Mouse (Mus musculus) heart, embryonic 14.5 days (tissue): ENCODE data around the gene Tm7sf3. TPM values are rescaled to one million over a fixed set of nuclear protein-coding genes. Genes with fewer than 3 reads are reported as not detected.
"Not testable (repeated sequence)": the region's sequence is repeated elsewhere in the genome, so short reads cannot be mapped to it uniquely, and the experiment has no call there.

Experiments
- ATAC-seq: fragments of 200-750 bp; cut with Nextera tagmentation; 2 replicates; pipeline ENCODE4 v1.8.0; 2017; ENCODE audit warnings: low read depth, moderate TSS enrichment; ENCODE audit not compliant: insufficient number of reproducible peaks, insufficient read depth, low FRiP score
- H3K27ac ChIP-seq, 2 experiments: fragments of 200-500 bp in 1 of 2; fragments of 300-500 bp in 1 of 2; sonication (generic) in 1 of 2; replicated peaks in 1 of 2; 2 replicates each; pipeline ENCODE4 v1.5.1; 2012 to 2014; ENCODE audit warnings: low read depth in 2 of 2, low read length in 2 of 2, control low read depth in 1 of 2, mild to moderate bottlenecking in 1 of 2, mixed read lengths in 1 of 2; ENCODE audit not compliant: control insufficient read depth in 1 of 2, insufficient read depth in 1 of 2
- H3K27me3 ChIP-seq: fragments of 300-500 bp; sonication (generic); 2 replicates; pipeline ENCODE4 v1.6.1; 2014; ENCODE audit warnings: mild to moderate bottlenecking, low read length, control low read depth; ENCODE audit not compliant: control insufficient read depth, insufficient read depth
- H3K36me3 ChIP-seq: fragments of 300-500 bp; sonication (generic); 2 replicates; pipeline ENCODE4 v1.6.1; 2014; ENCODE audit warnings: mild to moderate bottlenecking, control low read depth, low read length, mixed read lengths; ENCODE audit not compliant: control insufficient read depth, insufficient read depth
- H3K4me1 ChIP-seq, 2 experiments: fragments of 200-500 bp in 1 of 2; fragments of 300-500 bp in 1 of 2; sonication (generic) in 1 of 2; 2 replicates each; pipeline ENCODE4 v1.6.1; 2012 to 2014; ENCODE audit warnings: low read length in 2 of 2, control low read depth in 1 of 2, mixed read lengths in 1 of 2; ENCODE audit not compliant: control insufficient read depth in 2 of 2, insufficient read depth in 2 of 2
- H3K4me2 ChIP-seq: fragments of 300-500 bp; sonication (generic); 2 replicates; pipeline ENCODE4 v1.6.1; 2014; ENCODE audit warnings: mild to moderate bottlenecking, low read length
- H3K4me3 ChIP-seq, 2 experiments: fragments of 200-500 bp in 1 of 2; fragments of 300-500 bp in 1 of 2; sonication (generic) in 1 of 2; 2 replicates each; pipeline ENCODE4 v1.5.1; 2012 to 2014; ENCODE audit warnings: low read length in 2 of 2, mild to moderate bottlenecking in 2 of 2, control low read depth in 1 of 2, low read depth in 1 of 2, moderate library complexity in 1 of 2; ENCODE audit not compliant: control insufficient read depth in 1 of 2, insufficient read depth in 1 of 2
- H3K9ac ChIP-seq: fragments of 300-500 bp; sonication (generic); 2 replicates; pipeline ENCODE4 v1.6.1; 2014; ENCODE audit warnings: mild to moderate bottlenecking, low read length
- H3K9me3 ChIP-seq: fragments of 300-500 bp; sonication (generic); 2 replicates; pipeline ENCODE4 v1.6.1; 2016; ENCODE audit warnings: low read length, control low read depth; ENCODE audit not compliant: control insufficient read depth
- WGBS: fragments of 180-500 bp; shearing (Covaris S2); extraction: QIAGEN DNeasy Blood & Tissue Kit; methylation state at CpG from one replicate; pipeline ENCODE4 v1.1.7; 2014; 5-methylcytosine and 5-hydroxymethylcytosine counted together
- polyA plus RNA-seq: library from polyadenylated mRNA; unstranded; fragments of >200 nt; fragmentation: Nextera tagmentation; extraction: Ambion mirVana; gene quantifications from 2 replicates; pipeline ENCODE4 v1.2.1, GENCODE M21; 2014

Tm7sf3 gene
- polyA plus RNA-seq, 1 experiment from 2014 or later, result 43.2 TPM

- H3K27me3 ChIP-seq, result no peaks in the 10 kb centered on the region
- no peaks in the 10 kb centered on the region for H3K9me3 ChIP-seq
- no peak overlapping the region for H3K9ac ChIP-seq
- H3K36me3 ChIP-seq, result peaks cover 5% of the 10 kb centered on the region; the same call in 1 of the 2 replicates
- no peak overlapping the region for H3K4me3 ChIP-seq
- H3K4me1 ChIP-seq, result peaks cover 0 to 24% of the 10 kb centered on the region in 2 experiments; a peak in 2 of 4 replicates
- 33% methylated on average over 2 of the region's 2 CpGs for WGBS
- H3K4me2 ChIP-seq, result no peak overlapping the region
- ATAC-seq, result no peak
- no peak overlapping the region for H3K27ac ChIP-seq
Measured at GRCm38 (mm10) chr6:146580381-146580926, 62.2 kb downstream of the Tm7sf3 start.

- H3K36me3 ChIP-seq, result peaks cover 12% of the 10 kb centered on the region
- H3K9ac ChIP-seq, result peak overlapping the region; percentile 95
- H3K4me2 ChIP-seq, result peak overlapping the region; percentile 89
- peaks cover 0 to 33% of the 10 kb centered on the region in 2 experiments; a peak in 2 of 4 replicates for H3K4me1 ChIP-seq
- H3K27me3 ChIP-seq, result no peaks in the 10 kb centered on the region
- H3K4me3 ChIP-seq, result peak overlapping the region; percentile 64 to 86
- H3K27ac ChIP-seq, result peak overlapping the region; percentile 70 to 96
- 9% methylated on average over 7 of the region's 7 CpGs for WGBS
- H3K9me3 ChIP-seq, result no peaks in the 10 kb centered on the region
- ATAC-seq, result no peak
Measured at GRCm38 (mm10) chr6:146578586-146578985, 64.0 kb downstream of the Tm7sf3 start.

GRCm38 (mm10) chr6:146578111-146578531 is 64.5 kb downstream of the Tm7sf3 start:
- Histone ChIP-seq H3K4me2 (peak overlapping the region; percentile 89), H3K4me3 (peak overlapping the region; percentile 64 to 86), H3K36me3 (peaks cover 12% of the 10 kb centered on the region), H3K27ac (peak overlapping the region; percentile 70 to 96), H3K9me3 (no peaks in the 10 kb centered on the region), H3K27me3 (no peaks in the 10 kb centered on the region), H3K4me1 (peaks cover 0 to 33% of the 10 kb centered on the region in 2 experiments; a peak in 2 of 4 replicates), H3K9ac (peak overlapping the region; percentile 95)
- ATAC-seq, result peak; percentile 50; the same call in 1 of the 2 replicates
- under 1% methylated on average over 22 of the region's 22 CpGs for WGBS

GRCm38 (mm10) chr6:146577310-146578109 is 65.1 kb downstream of the Tm7sf3 start, which contains the start of gene Ints13:
Ints13 (minus strand) TSS chr6:146577835.
- H3K36me3 ChIP-seq, result peaks cover 12% of the 10 kb centered on the region
- H3K9ac ChIP-seq, result peak within 1 kb of the TSS; percentile 95
- peak within 1 kb of the TSS; percentile 64 to 86 for H3K4me3 ChIP-seq
- peak; percentile 96 for ATAC-seq
- H3K4me2 ChIP-seq, result peak within 1 kb of the TSS; percentile 89
- H3K4me1 ChIP-seq, result peaks cover 0 to 33% of the 10 kb centered on the region in 2 experiments; a peak in 2 of 4 replicates
- no peaks in the 10 kb centered on the region for H3K27me3 ChIP-seq
- H3K27ac ChIP-seq, result peak within 1 kb of the TSS; percentile 91 to 96
- under 1% methylated on average over 77 of the region's 77 CpGs for WGBS
- no peaks in the 10 kb centered on the region for H3K9me3 ChIP-seq

GRCm38 (mm10) chr6:146576903-146577302 is 65.7 kb downstream of the Tm7sf3 start, which contains the start of gene Fgfr1op2:
Fgfr1op2 (plus strand) TSS chr6:146577203.
- peaks cover 0 to 33% of the 10 kb centered on the region in 2 experiments; a peak in 2 of 4 replicates for H3K4me1 ChIP-seq
- peak within 1 kb of the TSS; percentile 91 to 96 for H3K27ac ChIP-seq
- peak within 1 kb of the TSS; percentile 89 for H3K4me2 ChIP-seq
- no peak; the same call in 1 of the 2 replicates for ATAC-seq
- H3K9me3 ChIP-seq, result no peaks in the 10 kb centered on the region
- H3K9ac ChIP-seq, result peak within 1 kb of the TSS; percentile 95
- under 1% methylated on average over 13 of the region's 13 CpGs for WGBS
- peaks cover 12% of the 10 kb centered on the region for H3K36me3 ChIP-seq
- peak within 1 kb of the TSS; percentile 64 to 86 for H3K4me3 ChIP-seq
- H3K27me3 ChIP-seq, result no peaks in the 10 kb centered on the region

GRCm38 (mm10) chr6:146572073-146572472 is 70.6 kb downstream of the Tm7sf3 start:
- no peaks in the 10 kb centered on the region for H3K9me3 ChIP-seq
- H3K27me3 ChIP-seq, result no peaks in the 10 kb centered on the region
- no peak overlapping the region for H3K4me2 ChIP-seq
- no peak overlapping the region for H3K4me3 ChIP-seq
- peaks cover 44% of the 10 kb centered on the region for H3K36me3 ChIP-seq
- no peak for ATAC-seq
- peaks cover 0 to 20% of the 10 kb centered on the region in 2 experiments; a peak in 2 of 4 replicates for H3K4me1 ChIP-seq
- no peak overlapping the region for H3K9ac ChIP-seq
- H3K27ac ChIP-seq, result no peak overlapping the region

GRCm38 (mm10) chr6:146562461-146562860 is 80.2 kb downstream of the Tm7sf3 start:
- peaks cover 81% of the 10 kb centered on the region for H3K36me3 ChIP-seq
- not testable (repeated sequence) for H3K27ac ChIP-seq, ATAC-seq, H3K27me3 ChIP-seq, H3K4me3 ChIP-seq, H3K4me2 ChIP-seq, H3K9ac ChIP-seq, H3K9me3 ChIP-seq, H3K4me1 ChIP-seq
- WGBS, result 71% methylated on average over 1 of the region's 1 CpGs
